Mouse (Mus musculus): ENCODE measurements around the gene Ralgps1.

DNA sequence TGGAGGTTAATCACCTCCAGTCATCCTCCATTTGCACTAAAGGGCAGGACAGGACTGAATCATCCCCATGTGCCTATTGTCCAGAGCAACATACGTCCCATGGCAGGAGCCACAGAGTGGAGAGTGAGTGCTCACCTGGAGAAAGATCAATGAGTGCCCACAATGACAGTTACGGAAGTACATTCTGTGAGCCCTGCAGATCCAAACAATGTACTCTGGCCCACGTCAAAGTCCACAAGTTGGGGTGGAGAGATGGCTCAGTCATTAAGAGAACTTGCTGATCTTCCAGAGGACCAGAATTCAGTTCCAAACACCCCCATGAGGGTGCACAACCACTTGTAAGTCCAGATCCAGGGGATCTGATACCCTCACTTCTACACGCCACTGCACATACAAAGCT is 7.4 kb downstream of the Ralgps1 start:
- TF ChIP-seq CTCF (IDR thresholded peaks at IDR 0.05) (no peak), EP300 (IDR thresholded peaks at IDR 0.05) (no peak)
